Mouse (Mus musculus): ENCODE data around the gene Braf.

- TF ChIP-seq CTCF (IDR thresholded peaks at IDR 0.05) = no peak
- TF ChIP-seq POLR2A (IDR thresholded peaks at IDR 0.05; ENCODE audit: insufficient read depth, low read depth, low read length) = no peak
These were observed 1.2 kb downstream of the Braf start for GRCm38 (mm10) chr6:39724071-39724470.

Measured in heart, adult 2 months (tissue).